Mouse (Mus musculus) embryo, embryonic 11.5 days (tissue): ENCODE data around the gene Sacm1l.

ENCODE experiments used
- DNase-seq: peaks from one replicate; pipeline ENCODE4 v3.0.0-alpha.2; 2012; ENCODE audit warnings: low read depth, low spot score

Sacm1l gene

DNA sequence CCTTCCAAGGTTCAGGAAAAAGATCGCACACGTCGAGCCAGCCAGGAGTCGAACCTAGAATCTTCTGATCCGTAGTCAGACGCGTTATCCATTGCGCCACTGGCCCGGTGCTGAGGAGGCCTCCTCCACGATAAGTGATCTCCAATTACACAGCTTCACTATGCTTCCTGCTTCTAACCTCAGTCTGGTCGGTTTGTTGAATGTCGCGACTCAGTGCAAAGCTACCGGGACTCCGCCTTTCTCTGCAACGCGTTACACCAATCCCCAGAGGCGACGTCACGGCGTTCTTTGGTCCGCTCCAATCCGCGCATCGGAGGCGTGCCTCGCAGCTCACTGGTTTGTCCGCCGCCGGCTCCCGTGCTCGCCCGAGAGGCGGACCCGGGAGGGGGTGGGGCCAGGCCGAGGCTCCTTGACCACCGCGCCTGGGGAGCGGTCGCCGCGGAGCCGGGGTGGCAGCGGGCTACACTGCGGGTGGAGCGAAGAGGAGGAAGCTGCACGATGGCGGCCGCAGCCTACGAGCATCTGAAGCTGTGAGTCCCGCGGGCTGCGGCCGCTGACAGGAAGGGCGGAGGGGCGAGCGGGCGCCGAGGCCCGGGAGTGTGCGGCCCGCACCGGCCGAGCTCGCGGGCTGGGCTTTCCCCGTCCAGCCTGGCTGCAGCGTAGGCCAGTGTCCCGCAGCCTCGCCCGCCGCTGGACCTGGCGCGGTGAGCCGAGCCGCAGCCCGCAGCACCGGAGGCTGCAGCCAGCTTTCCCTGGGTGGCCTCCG, at the start of gene Sacm1l:
Sacm1l (plus strand) TSS at position 368 of the 766 bp plus-strand sequence.
- peak; percentile 99 for DNase-seq

DNA sequence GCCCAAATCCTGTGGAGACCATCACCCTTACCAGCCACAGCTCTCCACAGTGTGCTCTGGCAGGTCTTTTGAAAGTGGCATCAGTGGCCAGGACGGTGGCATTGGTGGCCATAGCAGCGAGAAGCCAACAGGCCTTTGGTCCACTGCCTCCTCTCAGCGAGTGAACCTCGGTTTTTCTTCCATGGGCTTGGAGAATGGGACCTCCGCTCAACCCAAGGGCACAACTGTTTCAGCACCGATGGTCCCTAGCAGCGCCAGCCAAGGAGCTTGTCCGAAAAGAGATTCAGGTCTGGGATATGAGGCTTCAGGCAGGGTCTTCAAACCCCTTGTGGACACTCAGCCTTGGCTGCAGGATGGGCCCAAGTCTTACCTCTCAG, 49.7 kb upstream of the Sacm1l start:
- no peak for DNase-seq

DNA sequence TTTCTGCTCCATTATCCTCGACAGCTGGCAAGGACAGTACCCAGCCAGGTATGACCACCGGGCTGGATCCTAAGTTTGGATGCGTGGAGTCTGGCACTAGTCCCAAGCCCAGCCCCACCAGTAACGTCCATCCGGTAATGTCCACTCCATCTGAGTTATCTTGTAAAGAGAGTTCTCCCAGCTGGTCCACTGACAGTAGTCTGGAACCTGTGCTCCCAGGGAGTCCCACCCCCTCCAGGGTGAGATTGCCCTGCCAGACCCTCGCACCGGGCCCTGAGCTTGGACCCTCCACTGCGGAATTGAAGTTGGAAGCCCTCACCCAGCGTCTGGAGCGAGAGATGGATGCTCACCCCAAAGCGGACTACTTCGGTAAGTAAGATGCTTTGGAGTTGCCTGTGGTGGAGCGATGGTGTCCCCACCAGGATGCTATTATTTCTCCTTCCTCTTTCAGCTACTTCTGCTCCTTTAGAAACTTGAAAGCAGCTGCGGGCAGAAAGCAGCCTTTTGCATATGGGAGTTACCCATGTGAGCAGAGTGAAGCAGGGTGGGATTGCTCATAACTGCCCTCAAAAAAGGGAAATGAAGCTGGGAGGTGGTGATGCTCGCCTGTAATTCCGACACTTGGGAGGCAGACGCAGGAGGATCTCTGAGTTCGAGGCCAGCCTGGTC, 49.2 kb upstream of the Sacm1l start:
- DNase-seq = no peak

- DNase-seq = no peak
Observed at GRCm38 (mm10) chr9:123481136-123481535, 48.4 kb upstream of the Sacm1l start.

GRCm38 (mm10) chr9:123483598-123483997, 46.0 kb upstream of the Sacm1l start:
- DNase-seq = no peak

DNA sequence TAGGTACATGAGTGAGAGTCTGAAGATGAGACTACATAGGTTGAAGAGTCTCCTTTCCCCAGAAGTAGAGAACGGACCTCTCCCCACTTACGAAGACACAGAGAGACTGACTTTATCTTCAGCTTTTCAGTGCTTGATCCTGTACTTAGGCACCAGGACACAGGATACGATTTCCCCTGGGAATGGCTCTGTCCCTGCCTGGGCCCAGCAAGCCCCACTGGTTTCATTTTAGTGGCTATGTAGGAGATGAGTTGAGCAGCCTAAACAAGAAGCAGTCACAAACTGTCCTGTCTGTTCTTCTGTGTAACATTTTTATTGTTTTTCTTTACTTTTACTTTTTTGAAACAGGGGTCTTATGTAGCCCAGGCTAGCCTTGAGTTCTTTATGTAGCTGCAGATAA, 44.7 kb upstream of the Sacm1l start:
- no peak for DNase-seq

- no peak for DNase-seq
Observed at GRCm38 (mm10) chr9:123485561-123485960, 44.0 kb upstream of the Sacm1l start.

- DNase-seq = no peak
Observed at GRCm38 (mm10) chr9:123486635-123487034, 42.9 kb upstream of the Sacm1l start.

DNA sequence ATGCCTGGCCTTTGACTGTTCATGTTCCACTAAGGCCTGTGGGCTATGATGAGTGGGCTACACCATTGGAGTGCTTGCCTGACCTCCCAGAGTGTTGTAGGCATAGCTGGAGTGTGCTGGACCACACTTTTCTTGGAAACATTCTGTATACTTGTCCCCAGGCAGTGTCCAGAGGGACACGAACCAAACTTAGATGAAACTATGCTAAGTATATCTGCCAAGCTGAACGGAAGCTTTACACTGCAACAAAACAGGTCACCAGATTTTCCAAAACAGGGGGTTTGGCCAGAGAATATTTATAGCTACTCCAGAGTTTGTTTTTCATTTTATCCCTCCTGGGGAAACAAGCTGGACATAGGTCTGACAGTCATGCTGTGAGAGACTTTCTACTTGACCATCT, 40.5 kb upstream of the Sacm1l start:
- no peak for DNase-seq

DNA sequence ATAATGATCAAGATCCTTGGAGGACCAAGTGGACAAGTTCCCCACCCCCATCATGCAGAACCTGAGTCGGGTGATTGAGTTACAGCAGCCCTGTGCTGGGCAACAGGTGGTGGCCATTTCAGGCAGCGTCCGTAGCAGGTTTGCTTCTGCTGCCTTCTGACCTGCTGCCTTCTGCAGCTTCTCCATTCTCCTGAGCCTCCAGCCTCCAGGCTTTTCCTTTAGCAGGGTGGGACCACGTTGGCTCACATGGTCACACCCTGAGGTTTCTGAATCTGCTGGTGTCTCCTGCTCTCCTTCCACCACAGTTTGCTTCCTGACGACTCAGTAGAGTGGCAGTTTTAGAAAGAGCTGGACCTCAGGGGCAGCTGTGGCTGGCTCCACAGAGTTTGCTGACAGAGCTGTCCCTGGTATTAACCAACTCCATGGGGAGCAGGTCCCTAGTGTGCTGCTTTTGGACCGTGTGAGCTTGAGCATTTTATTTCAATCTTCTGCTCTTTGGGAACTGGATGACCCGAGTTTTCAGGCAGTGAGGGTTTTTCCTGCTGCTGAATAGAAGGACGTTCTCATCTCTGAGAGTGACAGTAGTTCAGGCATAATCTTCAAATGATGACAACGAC, 39.7 kb upstream of the Sacm1l start:
- DNase-seq = no peak

DNA sequence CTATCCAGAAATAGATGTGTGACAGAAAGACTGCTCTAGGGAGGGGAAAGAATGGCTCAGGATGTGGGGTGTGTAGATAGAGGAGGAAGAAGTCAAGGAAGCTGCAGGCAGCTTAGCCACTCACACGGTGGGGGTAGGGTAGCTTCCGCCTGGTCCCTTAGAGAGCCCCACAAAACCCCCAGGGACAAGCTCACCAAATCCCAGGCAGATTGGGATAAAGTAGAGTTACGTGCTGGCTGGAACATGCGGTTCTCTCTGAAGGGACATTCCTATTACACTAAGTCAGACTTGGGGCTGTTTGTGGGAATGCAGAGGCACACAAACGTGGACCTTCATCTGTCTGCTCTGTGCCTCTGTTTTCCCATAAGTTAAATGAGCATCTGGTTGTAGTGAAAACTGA, 38.6 kb upstream of the Sacm1l start:
- no peak for DNase-seq

DNA sequence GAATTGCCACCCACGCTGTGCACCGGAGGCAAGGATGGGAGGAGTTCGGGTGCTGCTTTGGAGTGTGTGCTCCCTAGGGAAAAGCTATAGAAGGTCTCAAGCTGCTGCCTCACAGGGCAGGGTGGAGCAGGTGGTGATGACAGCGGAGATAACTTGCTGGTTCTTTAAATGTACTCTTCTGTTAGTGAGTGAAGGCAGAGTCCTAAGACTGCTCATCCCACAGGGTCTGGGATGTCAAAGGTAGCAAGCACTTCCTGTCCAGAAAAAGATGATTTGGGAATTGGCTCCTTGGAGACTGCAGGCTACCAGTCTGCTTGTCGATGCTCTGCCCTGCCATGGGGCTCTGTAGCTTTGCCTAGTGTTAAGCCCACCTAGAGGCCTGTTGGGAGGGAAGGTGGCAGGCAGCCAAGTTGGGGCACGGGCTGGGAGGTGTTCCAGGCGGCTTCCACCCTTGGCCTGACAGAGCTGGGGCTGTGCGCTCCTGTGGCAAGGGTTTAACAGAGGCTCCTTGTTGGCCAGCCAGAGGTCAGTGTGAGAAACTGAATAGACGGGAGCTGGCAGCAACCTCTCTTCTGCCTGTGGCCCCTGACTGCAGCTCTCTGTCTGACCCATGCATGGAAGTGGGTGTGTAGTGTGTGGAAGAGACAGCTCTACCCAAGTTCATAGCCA, 37.5 kb upstream of the Sacm1l start:
- no peak for DNase-seq

GRCm38 (mm10) chr9:123496665-123497064, 32.9 kb upstream of the Sacm1l start:
- DNase-seq = no peak

- DNase-seq = no peak
Observed at GRCm38 (mm10) chr9:123497906-123498305, 31.7 kb upstream of the Sacm1l start.

GRCm38 (mm10) chr9:123500480-123500879, 29.1 kb upstream of the Sacm1l start:
- DNase-seq = no peak

GRCm38 (mm10) chr9:123503171-123503834, 26.3 kb upstream of the Sacm1l start:
- DNase-seq = no peak

DNA sequence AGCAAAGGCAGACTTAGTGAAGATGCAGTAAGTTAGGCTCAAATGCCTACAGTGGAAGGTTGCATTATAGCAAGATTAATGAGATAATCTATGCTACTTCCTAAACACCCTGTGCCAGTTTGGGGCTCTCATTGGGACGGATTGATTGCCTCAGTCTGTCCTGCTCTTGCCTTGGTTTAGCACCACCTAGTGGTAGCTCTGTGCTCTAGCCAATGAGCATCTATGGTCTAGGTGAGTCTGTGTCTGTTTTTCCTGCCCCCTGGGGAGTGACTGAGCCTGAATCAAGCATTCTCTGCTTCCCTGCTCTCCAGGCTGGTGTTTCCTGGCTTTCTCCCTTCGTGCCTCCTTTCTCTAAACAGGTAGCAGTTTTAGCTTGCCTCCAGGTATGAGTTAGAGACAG, 25.2 kb upstream of the Sacm1l start:
- DNase-seq = peak; percentile 50

DNA sequence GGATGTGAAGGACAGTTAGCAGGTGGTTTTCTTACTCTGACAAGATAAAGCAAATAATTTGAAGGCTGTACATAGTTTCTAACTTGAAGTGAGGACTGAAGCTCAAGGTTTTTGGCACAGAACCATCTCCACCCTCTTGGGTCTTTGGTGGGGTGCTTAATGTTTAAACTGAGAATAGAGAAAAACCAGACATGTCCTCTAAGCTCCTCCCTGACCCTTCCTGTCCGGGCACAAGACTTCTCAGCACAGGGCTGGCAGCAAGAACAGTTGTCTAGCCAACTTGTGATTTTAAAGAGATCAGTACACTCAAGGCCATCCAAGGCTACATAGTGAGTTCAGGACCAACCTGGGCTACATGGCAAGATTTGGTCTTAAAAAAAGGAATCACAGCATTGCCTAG, 24.0 kb upstream of the Sacm1l start:
- no peak for DNase-seq

DNA sequence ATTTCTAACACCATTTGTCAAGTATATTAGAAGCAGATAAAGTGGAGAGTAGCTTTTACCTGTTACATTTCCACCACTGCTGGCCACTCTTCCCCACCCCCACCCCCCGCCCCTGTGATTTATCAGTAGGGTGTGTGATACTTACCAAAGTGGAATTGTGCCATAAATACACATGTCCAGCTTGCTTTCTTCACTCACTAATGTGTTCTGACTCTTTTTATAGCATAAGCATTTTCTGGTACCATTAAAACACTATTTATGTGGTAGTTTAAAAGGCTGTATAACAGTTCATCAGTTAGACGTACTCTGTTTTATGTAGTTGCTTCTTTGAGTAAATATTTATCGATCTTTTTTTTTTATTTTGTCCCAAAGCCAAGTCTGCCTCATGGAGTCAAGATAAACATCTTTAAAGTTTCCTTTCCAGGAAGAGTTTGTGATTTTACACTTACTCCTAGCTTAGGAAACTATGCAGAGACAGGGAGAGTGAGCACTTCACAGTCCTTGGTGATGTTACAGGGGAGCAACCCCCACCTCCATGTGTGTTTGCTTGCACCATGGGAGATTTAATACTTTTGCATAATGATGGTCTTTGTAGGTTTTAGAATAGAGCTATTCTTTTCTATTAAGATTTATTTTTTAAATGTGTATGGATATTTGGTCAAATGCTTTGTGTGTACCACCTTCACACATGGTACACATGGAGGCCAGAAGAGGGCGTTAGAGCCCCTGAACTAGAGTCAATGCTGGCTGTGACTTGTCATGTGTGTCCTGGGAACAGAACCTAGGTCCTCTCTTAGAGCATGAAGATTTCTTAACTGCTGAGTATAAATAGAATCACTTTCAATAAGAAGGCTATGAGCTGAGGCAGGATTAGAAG, 23.1 kb upstream of the Sacm1l start:
- no peak for DNase-seq

DNA sequence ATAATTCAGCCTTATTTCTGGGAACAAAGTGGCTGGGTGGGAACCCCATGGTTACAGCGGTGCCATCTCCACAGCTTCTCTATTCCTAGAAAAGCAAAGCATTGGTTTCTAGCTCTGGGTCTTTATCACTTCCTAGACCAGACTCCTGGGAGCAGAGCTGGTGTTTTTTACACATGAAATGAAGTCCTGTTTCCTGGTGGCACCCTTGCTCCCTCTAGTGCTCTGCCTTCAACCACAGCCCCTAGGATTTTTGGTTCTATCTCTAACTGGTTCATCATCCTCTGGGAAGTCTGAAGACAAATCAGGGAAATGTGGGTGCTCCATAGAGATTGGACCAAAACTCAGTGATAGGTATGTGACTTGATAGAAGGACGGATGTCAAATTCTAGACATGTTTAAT, 22.2 kb upstream of the Sacm1l start:
- DNase-seq = no peak

DNA sequence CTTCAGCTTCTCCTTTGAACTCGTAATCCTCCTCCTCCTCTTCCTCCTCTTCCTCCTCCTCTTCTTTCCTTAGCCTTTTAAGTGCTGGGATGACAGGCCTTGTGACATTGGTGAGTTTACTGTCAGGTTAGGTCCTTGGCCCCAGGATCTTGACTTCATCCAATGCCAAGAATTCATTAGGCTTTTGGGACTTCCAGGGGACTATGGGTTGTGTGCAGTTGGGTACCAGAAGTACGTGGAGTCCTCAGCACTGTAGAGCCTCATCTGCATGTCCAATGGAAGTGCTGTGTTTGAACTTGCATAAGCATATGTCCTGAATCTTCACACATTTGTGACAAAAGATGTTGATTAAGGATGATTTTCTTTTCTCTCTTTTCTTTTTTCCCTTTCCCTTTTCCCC, 20.6 kb upstream of the Sacm1l start:
- no peak for DNase-seq
